Mouse (Mus musculus) mesoderm, embryonic 11.5 days (tissue): ENCODE data around the gene Aurka.

Source experiments
- DNase-seq: peaks from one replicate; pipeline ENCODE4 v3.0.0-alpha.2; 2012; ENCODE audit warnings: low read depth, low spot score

Gene Aurka

GRCm38 (mm10) chr2:172381898-172382297, 11.6 kb upstream of the Aurka start:
- no peak for DNase-seq

GRCm38 (mm10) chr2:172381341-172381740, 11.0 kb upstream of the Aurka start:
- no peak for DNase-seq

GRCm38 (mm10) chr2:172380513-172380912, 10.2 kb upstream of the Aurka start:
- DNase-seq = no peak

- DNase-seq = no peak
Measured at GRCm38 (mm10) chr2:172378332-172378731, 8.0 kb upstream of the Aurka start.

GRCm38 (mm10) chr2:172376999-172377515, 6.7 kb upstream of the Aurka start:
- DNase-seq = no peak

GRCm38 (mm10) chr2:172376551-172376950, 6.2 kb upstream of the Aurka start:
- no peak for DNase-seq

GRCm38 (mm10) chr2:172371258-172371657, 923 bp upstream of the Aurka start:
- DNase-seq = no peak

- DNase-seq = no peak
Measured at GRCm38 (mm10) chr2:172363176-172363575, 7.2 kb downstream of the Aurka start.

GRCm38 (mm10) chr2:172355833-172356232, 14.5 kb downstream of the Aurka start:
- DNase-seq = no peak

- DNase-seq = no peak
Measured at GRCm38 (mm10) chr2:172354761-172355160, 15.6 kb downstream of the Aurka start.

GRCm38 (mm10) chr2:172353218-172353617, 17.1 kb downstream of the Aurka start:
- DNase-seq = no peak

GRCm38 (mm10) chr2:172350773-172351172, 19.6 kb downstream of the Aurka start:
- no peak for DNase-seq

- no peak for DNase-seq
Measured at GRCm38 (mm10) chr2:172349776-172350175, 20.6 kb downstream of the Aurka start.

GRCm38 (mm10) chr2:172348297-172348950, 21.9 kb downstream of the Aurka start:
- no peak for DNase-seq

GRCm38 (mm10) chr2:172346933-172347611, 23.3 kb downstream of the Aurka start:
- DNase-seq = peak; percentile 50

- no peak for DNase-seq
Measured at GRCm38 (mm10) chr2:172346034-172346929, 24.1 kb downstream of the Aurka start.

GRCm38 (mm10) chr2:172345258-172345738, 25.0 kb downstream of the Aurka start, which contains the start of gene Fam210b:
Fam210b (plus strand) TSS chr2:172345565.
- peak; percentile 98 for DNase-seq

GRCm38 (mm10) chr2:172344669-172345068, 25.7 kb downstream of the Aurka start:
- no peak for DNase-seq

- no peak for DNase-seq
Measured at GRCm38 (mm10) chr2:172343751-172344150, 26.6 kb downstream of the Aurka start.

- no peak for DNase-seq
Measured at GRCm38 (mm10) chr2:172341606-172342005, 28.7 kb downstream of the Aurka start.

GRCm38 (mm10) chr2:172340936-172341335, 29.4 kb downstream of the Aurka start:
- DNase-seq = no peak
